Mouse (Mus musculus): ENCODE results near the gene Serpina1c.
"Not testable (repeated sequence)": the region's sequence is repeated elsewhere in the genome, so short reads cannot be mapped to it uniquely, and the experiment has no call there.

The Serpina1c gene

DNA sequence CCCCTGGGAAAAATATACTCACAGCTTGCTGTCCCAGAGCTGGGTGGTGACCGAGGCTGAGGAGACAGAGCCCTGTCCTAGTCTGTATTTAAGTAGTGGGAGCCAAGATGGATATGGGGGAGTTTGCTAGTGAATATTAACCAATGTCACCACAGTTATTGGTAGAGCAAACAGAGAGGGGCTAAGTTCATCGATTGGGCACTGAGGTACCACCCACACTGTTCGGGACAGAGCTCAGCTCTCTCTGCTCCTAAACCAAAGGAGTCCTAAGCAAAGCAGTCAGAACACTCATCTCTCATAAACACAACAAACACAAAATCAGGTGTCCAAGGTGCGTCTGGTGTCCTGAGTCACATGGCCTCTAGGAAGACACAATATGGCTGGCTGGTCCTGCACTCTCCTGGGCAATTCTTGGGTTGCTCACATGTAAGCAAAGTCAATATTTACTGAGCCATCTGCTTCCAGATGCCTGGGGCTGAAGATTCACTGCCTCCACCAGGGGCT lies at the start of gene Serpina1c:
Gene Serpina1c (minus strand): TSS at position 51 of the 504 bp plus-strand sequence.
- H3K36me3 ChIP-seq (ENCODE audit: insufficient read depth, low read length); H3K27me3 ChIP-seq (ENCODE audit: insufficient read depth, low read length); H3K4me1 ChIP-seq (replicated peaks; ENCODE audit: low read depth, low read length): not testable (repeated sequence)

DNA sequence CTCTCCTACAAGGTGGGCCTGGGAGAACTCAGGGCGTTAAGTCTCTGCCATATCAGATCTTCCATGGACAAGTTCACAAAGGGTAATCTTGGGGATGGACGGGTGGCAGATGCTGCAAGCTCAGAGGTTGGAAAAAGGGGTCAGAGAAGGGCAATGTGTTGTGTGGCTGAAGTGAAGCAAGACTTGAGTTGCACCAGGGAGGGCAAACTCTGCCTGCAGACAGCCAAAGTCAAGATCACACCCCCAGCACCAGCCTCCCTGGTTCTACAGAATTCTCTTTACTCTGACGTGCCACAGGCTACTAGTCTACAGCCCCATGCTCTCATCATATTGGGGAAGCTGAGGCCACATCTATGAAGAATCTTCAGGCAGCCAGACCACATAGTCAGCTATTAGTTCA lies 48.3 kb upstream of the Serpina1c start:
- H3K27me3 ChIP-seq (ENCODE audit: insufficient read depth, low read length); H3K9me3 ChIP-seq (ENCODE audit: low read length); H3K4me1 ChIP-seq (replicated peaks; ENCODE audit: low read depth, low read length); H3K36me3 ChIP-seq (ENCODE audit: insufficient read depth, low read length); H3K4me3 ChIP-seq (replicated peaks; ENCODE audit: low read length): not testable (repeated sequence)

More for the DNA sequence above, at the start of gene Serpina1c:
- H3K4me3 ChIP-seq (replicated peaks; ENCODE audit: low read length); H3K9me3 ChIP-seq (ENCODE audit: low read length): not testable (repeated sequence)

DNA sequence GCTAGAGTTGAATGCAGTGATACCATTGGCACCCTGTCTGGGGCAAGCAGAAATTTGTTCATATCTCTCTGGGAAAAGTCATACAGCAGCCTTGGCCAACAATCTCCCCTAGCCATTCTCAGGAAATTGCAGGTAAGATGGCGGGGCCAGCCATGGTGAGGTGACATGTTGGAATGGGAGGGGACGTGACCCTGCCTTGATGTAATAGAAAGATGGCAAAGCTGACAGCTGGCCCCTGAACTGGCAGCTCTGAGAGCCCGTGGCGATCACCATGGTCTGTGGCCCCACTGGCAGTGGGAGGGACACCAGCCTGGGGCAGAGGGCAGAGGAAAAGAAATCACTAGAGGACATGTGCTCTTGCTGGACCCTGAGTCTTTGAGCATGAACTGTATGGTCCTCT lies 41.6 kb upstream of the Serpina1c start:
- TF ChIP-seq NANOG (IDR thresholded peaks at IDR 0.05; ENCODE audit: borderline replicate concordance, low read length) (no peak), POU5F1 (IDR thresholded peaks at IDR 0.05; ENCODE audit: borderline replicate concordance, low read length) (no peak), CTCF (conservative IDR thresholded peaks at IDR 0.05; ENCODE audit: low read length) (no peak)
- Histone ChIP-seq H3K36me3 (ENCODE audit: insufficient read depth, low read length) (no peaks in the 10 kb centered on the region), H3K4me1 (replicated peaks; ENCODE audit: low read depth, low read length) (no peaks in the 10 kb centered on the region), H3K9me3 (ENCODE audit: low read length) (no peaks in the 10 kb centered on the region), H3K27me3 (ENCODE audit: insufficient read depth, low read length) (no peaks in the 10 kb centered on the region), H3K4me3 (replicated peaks; ENCODE audit: low read length) (no peak overlapping the region)

DNA sequence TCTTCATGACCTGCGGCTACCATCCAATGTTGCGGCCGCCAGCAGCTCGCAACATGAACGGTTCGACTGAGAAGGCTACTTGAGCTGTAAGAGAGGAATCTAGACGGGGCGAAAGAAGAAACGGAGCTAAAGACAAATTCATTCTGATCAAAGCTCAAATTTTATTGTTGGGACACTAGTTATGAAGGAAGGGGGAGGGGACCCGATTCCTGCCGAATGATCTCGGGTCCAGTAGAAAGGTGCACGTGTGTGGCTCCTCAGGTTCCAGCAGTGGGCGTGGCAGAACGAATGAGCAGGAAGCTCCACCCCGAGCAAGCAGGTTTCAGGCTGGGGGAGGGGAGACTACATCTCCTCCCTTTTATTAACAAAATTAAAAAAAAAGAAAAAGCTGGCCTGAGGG lies 4.5 kb upstream of the Serpina1c start:
- H3K4me1 ChIP-seq (replicated peaks; ENCODE audit: low read depth, low read length); H3K36me3 ChIP-seq (ENCODE audit: insufficient read depth, low read length); H3K27me3 ChIP-seq (ENCODE audit: insufficient read depth, low read length); H3K4me3 ChIP-seq (replicated peaks; ENCODE audit: low read length); H3K9me3 ChIP-seq (ENCODE audit: low read length): not testable (repeated sequence)

DNA sequence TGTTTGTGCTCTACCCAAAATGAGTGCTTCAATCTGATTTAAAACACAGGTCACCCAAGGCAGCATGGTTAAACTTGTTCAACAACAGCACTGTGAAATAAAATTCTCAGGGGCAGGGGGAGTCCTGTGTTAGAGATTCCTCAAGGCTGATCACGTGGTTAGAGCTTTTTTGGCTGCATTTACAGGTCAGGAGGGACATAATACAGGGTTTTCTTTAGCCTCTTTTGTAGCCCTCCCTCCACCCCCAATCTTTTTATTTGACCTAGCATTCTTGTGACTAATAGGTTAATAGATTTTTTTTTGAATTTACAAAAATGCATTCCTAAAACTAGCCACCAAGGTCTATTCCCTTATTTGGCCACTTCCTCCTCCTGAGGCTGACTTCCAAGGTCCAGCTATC lies 3.1 kb upstream of the Serpina1c start:
- H3K36me3 ChIP-seq (ENCODE audit: insufficient read depth, low read length); H3K4me1 ChIP-seq (replicated peaks; ENCODE audit: low read depth, low read length); H3K4me3 ChIP-seq (replicated peaks; ENCODE audit: low read length); H3K9me3 ChIP-seq (ENCODE audit: low read length); H3K27me3 ChIP-seq (ENCODE audit: insufficient read depth, low read length): not testable (repeated sequence)

DNA sequence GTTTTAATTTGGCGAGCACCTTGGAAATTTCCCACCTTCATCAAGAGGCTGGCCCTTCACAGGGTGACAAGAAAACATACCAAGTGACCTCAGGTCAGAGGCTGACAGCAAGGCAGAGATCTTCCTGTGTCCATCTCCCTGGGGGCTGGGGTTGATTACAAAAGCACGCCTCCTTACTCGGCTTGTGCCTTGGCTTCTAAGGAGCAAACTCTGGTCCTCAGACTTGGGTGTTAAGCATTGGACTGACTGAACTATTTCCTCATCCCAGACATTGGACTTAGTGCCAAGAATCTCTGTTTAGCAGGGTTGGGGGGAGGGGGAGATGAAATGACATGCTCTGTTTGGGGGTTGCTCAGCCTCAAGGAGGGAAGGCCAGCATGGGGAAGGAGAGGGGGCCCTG lies 2.8 kb downstream of the Serpina1c start:
- not testable (repeated sequence) for H3K9me3 ChIP-seq (ENCODE audit: low read length); H3K36me3 ChIP-seq (ENCODE audit: insufficient read depth, low read length); H3K27me3 ChIP-seq (ENCODE audit: insufficient read depth, low read length); H3K4me3 ChIP-seq (replicated peaks; ENCODE audit: low read length); H3K4me1 ChIP-seq (replicated peaks; ENCODE audit: low read depth, low read length)

DNA sequence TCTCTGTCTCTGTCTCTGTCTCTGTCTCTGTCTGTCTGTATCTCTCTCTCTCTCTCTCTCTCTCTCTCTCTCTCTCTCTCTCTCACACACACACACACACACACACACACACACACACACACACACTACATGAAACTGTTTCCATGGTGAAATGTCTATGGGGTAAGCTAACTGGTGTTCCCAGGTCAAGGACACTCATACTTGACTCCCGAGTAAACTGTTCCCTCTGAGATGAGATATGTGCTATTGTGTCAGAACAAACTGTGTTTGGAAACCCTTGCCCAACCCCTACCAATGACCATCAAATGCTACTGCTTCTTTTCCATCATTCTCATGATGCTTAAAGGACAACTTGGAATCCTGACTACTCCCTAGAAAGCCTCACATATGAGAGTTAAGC lies 37.8 kb downstream of the Serpina1c start:
- H3K27me3 ChIP-seq (ENCODE audit: insufficient read depth, low read length); H3K4me1 ChIP-seq (replicated peaks; ENCODE audit: low read depth, low read length); H3K4me3 ChIP-seq (replicated peaks; ENCODE audit: low read length); H3K36me3 ChIP-seq (ENCODE audit: insufficient read depth, low read length): not testable (repeated sequence)
- H3K9me3 ChIP-seq (ENCODE audit: low read length), result peaks cover 24% of the 10 kb centered on the region

DNA sequence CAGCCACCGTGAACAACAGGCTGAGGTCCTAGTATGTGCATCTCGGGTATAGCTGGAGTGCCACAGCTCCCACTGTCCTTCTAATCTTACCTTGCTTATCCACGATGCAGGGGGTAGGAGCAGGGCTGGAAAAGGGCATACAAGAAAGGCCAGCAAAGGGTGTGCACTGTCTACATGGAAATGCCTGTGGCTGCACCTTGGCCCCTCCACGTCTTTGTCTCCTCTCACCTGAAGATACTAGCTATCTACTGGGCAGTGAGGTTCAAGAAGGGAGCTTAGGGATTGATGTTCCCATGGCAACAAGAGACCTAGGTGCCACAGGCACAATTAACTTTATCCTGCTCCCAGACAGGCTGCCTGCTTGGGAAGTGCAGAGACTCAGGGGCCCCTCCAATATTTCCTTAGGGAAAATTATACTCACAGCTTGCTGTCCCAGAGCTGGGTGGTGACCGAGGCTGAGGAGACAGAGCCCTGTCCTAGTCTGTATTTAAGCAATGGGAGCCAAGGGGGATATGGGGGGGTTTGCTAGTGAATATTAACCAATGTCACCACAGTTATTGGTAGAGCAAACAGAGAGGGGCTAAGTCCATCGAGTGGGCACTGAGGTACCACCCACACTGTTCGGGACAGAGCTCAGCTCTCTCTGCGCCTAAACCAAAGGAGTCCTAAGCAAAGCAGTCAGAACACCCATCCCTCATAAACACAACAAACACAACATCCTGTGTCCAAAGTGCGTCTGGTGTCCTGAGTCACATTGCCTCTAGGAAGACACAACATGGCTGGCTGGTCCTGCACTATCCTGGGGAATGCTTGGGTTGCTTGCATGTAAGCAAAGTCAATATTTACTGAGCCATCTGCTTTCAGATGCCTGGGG lies 41.3 kb downstream of the Serpina1c start, which contains the start of gene Serpina1a:
Gene Serpina1a (minus strand): TSS at position 462 of the 874 bp plus-strand sequence.
- not testable (repeated sequence) for H3K27me3 ChIP-seq (ENCODE audit: insufficient read depth, low read length); H3K4me3 ChIP-seq (replicated peaks; ENCODE audit: low read length); H3K36me3 ChIP-seq (ENCODE audit: insufficient read depth, low read length); H3K4me1 ChIP-seq (replicated peaks; ENCODE audit: low read depth, low read length)
- H3K9me3 ChIP-seq (ENCODE audit: low read length), result peaks cover 20% of the 10 kb centered on the region

DNA sequence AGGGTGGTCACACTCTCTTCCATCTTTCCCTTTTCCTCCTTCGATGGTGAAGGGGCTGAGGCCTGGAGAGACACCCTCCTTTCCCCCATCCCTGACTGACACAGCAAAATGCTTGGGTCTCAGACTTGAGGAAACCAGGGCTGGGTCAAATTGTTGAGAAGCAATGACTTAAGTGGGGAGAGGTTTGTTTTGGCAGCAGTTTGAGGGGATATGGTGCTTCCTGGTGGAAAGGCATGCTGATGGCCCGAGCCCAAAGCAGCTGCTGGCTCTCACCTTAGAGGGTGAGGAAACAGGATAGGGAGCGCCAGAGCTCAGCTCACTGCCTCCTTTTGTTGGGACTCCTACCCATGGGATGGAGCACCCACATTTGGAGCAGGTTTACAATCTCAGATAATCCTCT lies 43.7 kb downstream of the Serpina1c start:
- no peaks in the 10 kb centered on the region for H3K27me3 ChIP-seq (ENCODE audit: insufficient read depth, low read length)
- H3K4me3 ChIP-seq (replicated peaks; ENCODE audit: low read length), result no peak overlapping the region
- no peaks in the 10 kb centered on the region for H3K4me1 ChIP-seq (replicated peaks; ENCODE audit: low read depth, low read length)
- TF ChIP-seq POU5F1 (IDR thresholded peaks at IDR 0.05; ENCODE audit: borderline replicate concordance, low read length) (no peak), CTCF (conservative IDR thresholded peaks at IDR 0.05; ENCODE audit: low read length) (no peak), NANOG (IDR thresholded peaks at IDR 0.05; ENCODE audit: borderline replicate concordance, low read length) (no peak)
- H3K9me3 ChIP-seq (ENCODE audit: low read length), result peaks cover 23% of the 10 kb centered on the region
- no peaks in the 10 kb centered on the region for H3K36me3 ChIP-seq (ENCODE audit: insufficient read depth, low read length)

DNA sequence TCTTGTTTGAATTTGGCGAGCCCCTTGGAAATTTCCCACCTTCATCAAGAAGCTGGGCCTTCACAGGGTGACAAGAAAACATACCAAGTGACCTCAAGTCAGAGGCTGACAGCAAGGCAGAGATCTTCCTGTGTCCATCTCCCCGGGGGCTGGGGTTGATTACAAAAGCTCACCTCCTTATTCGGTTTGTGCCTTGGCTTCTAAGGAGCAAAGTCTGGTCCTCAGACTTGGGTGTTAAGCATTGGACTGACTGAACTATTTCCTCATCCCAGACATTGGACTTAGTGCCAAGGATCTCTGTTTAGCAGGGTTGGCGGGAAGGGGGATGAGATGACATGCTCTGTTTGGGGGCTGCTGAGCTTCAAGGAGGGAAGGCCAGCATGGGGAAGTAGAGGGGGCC lies 44.1 kb downstream of the Serpina1c start:
- H3K9me3 ChIP-seq (ENCODE audit: low read length), result peaks cover 21% of the 10 kb centered on the region
- not testable (repeated sequence) for H3K4me1 ChIP-seq (replicated peaks; ENCODE audit: low read depth, low read length); H3K4me3 ChIP-seq (replicated peaks; ENCODE audit: low read length); H3K36me3 ChIP-seq (ENCODE audit: insufficient read depth, low read length); H3K27me3 ChIP-seq (ENCODE audit: insufficient read depth, low read length)

DNA sequence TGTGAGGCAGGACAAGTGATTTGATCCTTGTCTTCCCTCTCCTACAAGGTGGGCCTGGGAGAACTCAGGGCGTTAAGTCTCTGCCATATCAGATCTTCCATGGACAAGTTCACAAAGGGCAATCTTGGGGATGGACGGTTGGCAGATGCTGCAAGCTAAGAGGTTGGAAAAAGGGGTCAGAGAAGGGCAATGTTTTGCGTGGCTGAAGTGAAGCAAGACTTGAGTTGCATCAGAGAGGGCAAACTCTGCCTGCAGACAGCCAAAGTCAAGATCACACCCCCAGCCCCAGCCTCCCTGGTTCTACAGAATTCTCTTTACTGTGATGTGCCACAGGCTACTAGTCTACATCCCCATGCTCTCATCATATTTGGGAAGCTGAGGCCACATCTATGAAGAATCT lies 45.1 kb downstream of the Serpina1c start:
- not testable (repeated sequence) for H3K36me3 ChIP-seq (ENCODE audit: insufficient read depth, low read length); H3K4me3 ChIP-seq (replicated peaks; ENCODE audit: low read length); H3K4me1 ChIP-seq (replicated peaks; ENCODE audit: low read depth, low read length); H3K27me3 ChIP-seq (ENCODE audit: insufficient read depth, low read length)
- H3K9me3 ChIP-seq (ENCODE audit: low read length), result peaks cover 23% of the 10 kb centered on the region

DNA sequence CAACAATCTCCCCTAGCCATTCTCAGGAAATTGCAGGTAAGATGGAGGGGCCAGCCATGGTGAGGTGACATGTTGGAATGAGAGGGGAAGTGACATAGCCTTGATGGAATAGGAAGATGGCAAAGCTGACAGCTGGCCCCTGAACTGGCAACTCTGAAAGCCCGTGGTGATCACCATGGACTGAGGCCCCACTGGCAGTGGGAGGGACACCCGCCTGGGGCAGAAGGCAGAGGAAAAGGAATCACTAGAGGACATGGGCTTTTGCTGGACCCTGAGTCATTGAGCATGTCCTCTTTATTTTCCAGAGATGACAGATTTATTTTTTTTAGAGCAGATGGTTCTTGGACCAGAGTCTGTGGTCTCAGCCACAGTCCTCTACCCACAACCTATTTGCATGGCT lies 51.7 kb downstream of the Serpina1c start:
- not testable (repeated sequence) for H3K36me3 ChIP-seq (ENCODE audit: insufficient read depth, low read length); H3K27me3 ChIP-seq (ENCODE audit: insufficient read depth, low read length); H3K4me3 ChIP-seq (replicated peaks; ENCODE audit: low read length); H3K4me1 ChIP-seq (replicated peaks; ENCODE audit: low read depth, low read length)
- peaks cover 16% of the 10 kb centered on the region for H3K9me3 ChIP-seq (ENCODE audit: low read length)
